Mouse (Mus musculus): ENCODE measurements at regions not wholly inside any gene's neighbourhood (a gene's known extent, or its start where the extent isn't known, plus 50 kb on each side); places are given as distances from the start of the nearest gene placed in this dataset.

GRCm38 (mm10) chr12:15320697-15321449 lies 495.8 kb downstream of the Trib2 start:
- 23% methylated on average over 5 of the region's 5 CpGs for WGBS
- ATAC-seq (ENCODE audit: insufficient read depth, low FRiP score): peak; percentile 93
- peak overlapping the region; percentile 66 for H3K27ac ChIP-seq (ENCODE audit: low read length)

GRCm38 (mm10) chr12:15319647-15320046 lies 497.1 kb downstream of the Trib2 start:
- WGBS: 36% methylated on average over 1 of the region's 1 CpGs
- peak; percentile 59 for ATAC-seq (ENCODE audit: insufficient read depth, low FRiP score)
- Histone ChIP-seq H3K9ac (ENCODE audit: low read length) (no peak overlapping the region), H3K27ac (ENCODE audit: low read length) (no peak overlapping the region), H3K36me3 (ENCODE audit: control insufficient read depth, insufficient read depth, low read length) (no peaks in the 10 kb centered on the region), H3K9me3 (replicated peaks; ENCODE audit: control insufficient read depth, low read length) (no peaks in the 10 kb centered on the region), H3K4me2 (ENCODE audit: low read depth, low read length) (no peak overlapping the region), H3K27me3 (ENCODE audit: control insufficient read depth, insufficient read depth, low read length) (no peaks in the 10 kb centered on the region), H3K4me1 (ENCODE audit: control insufficient read depth, insufficient read depth, low read length) (no peaks in the 10 kb centered on the region), H3K4me3 (replicated peaks; ENCODE audit: low read length) (no peak overlapping the region)

More at GRCm38 (mm10) chr12:15320697-15321449, 495.8 kb downstream of the Trib2 start:
- Histone ChIP-seq H3K4me1 (ENCODE audit: control insufficient read depth, insufficient read depth, low read length) (no peaks in the 10 kb centered on the region), H3K9me3 (replicated peaks; ENCODE audit: control insufficient read depth, low read length) (no peaks in the 10 kb centered on the region), H3K27me3 (ENCODE audit: control insufficient read depth, insufficient read depth, low read length) (no peaks in the 10 kb centered on the region), H3K36me3 (ENCODE audit: control insufficient read depth, insufficient read depth, low read length) (no peaks in the 10 kb centered on the region), H3K9ac (ENCODE audit: low read length) (no peak overlapping the region), H3K4me2 (ENCODE audit: low read depth, low read length) (peak overlapping the region; percentile 20; the same call in 1 of the 2 replicates), H3K4me3 (replicated peaks; ENCODE audit: low read length) (no peak overlapping the region)

DNA sequence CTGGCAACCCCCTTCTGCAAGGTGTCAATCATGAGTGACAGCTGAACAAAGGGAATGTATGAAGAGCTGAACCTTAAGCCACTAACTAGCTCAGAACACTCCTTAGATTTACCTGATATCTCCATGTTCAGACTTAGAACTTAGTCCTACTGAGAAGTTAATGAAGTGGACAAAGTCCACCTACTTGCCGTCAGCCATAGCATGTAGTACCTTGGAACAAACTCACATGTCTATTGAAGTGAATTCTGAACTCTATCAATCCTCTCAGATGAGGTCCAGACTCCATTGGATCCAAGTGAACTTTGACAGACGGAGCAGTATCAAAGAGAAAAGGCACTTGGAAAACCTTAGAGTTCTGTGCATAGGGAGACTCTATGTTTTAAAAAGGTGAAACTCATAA lies 521.8 kb downstream of the Trib2 start:
- no peak overlapping the region for H3K27ac ChIP-seq (ENCODE audit: low read length)
- no peaks in the 10 kb centered on the region for H3K4me1 ChIP-seq (ENCODE audit: control insufficient read depth, insufficient read depth, low read length)
- H3K27me3 ChIP-seq (ENCODE audit: control insufficient read depth, insufficient read depth, low read length): no peaks in the 10 kb centered on the region
- no peak for ATAC-seq (ENCODE audit: insufficient read depth, low FRiP score)
- H3K9ac ChIP-seq (ENCODE audit: low read length): no peak overlapping the region
- 83% methylated on average over 2 of the region's 2 CpGs for WGBS
- H3K9me3 ChIP-seq (replicated peaks; ENCODE audit: control insufficient read depth, low read length): no peaks in the 10 kb centered on the region
- no peak overlapping the region for H3K4me3 ChIP-seq (replicated peaks; ENCODE audit: low read length)
- no peak overlapping the region for H3K4me2 ChIP-seq (ENCODE audit: low read depth, low read length)
- no peaks in the 10 kb centered on the region for H3K36me3 ChIP-seq (ENCODE audit: control insufficient read depth, insufficient read depth, low read length)

DNA sequence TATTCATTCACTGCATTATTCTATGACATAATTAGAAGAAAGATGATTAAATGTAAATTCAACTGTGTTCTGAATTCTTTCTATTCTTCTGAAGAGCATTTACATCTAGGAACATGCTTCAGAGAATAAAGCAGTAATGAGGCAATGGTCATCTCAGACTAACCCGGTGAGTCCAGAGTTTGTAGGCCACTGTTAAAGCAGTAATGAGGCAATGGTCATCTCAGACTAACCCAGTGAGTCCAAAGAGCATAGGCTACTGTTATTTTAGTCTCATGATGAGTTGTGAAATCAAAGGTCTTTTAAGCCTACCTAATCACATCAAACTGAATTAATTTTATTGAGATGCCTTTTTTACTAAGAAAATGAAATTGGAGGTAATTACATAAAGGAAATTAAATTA lies 554.6 kb downstream of the Trib2 start:
- Histone ChIP-seq H3K36me3 (ENCODE audit: control insufficient read depth, insufficient read depth, low read length) (no peaks in the 10 kb centered on the region), H3K4me1 (ENCODE audit: control insufficient read depth, insufficient read depth, low read length) (no peaks in the 10 kb centered on the region), H3K9me3 (replicated peaks; ENCODE audit: control insufficient read depth, low read length) (no peaks in the 10 kb centered on the region), H3K27me3 (ENCODE audit: control insufficient read depth, insufficient read depth, low read length) (no peaks in the 10 kb centered on the region), H3K4me2 (ENCODE audit: low read depth, low read length) (no peak overlapping the region), H3K4me3 (replicated peaks; ENCODE audit: low read length) (no peak overlapping the region), H3K9ac (ENCODE audit: low read length) (no peak overlapping the region), H3K27ac (ENCODE audit: low read length) (no peak overlapping the region)
- 90% methylated on average over 1 of the region's 1 CpGs for WGBS
- ATAC-seq (ENCODE audit: insufficient read depth, low FRiP score): no peak

- ATAC-seq (ENCODE audit: insufficient read depth, low FRiP score): no peak
- no peaks in the 10 kb centered on the region for H3K4me1 ChIP-seq (ENCODE audit: control insufficient read depth, insufficient read depth, low read length)
- WGBS: 83% methylated on average over 1 of the region's 1 CpGs
- no peaks in the 10 kb centered on the region for H3K9me3 ChIP-seq (replicated peaks; ENCODE audit: control insufficient read depth, low read length)
- no peak overlapping the region for H3K4me3 ChIP-seq (replicated peaks; ENCODE audit: low read length)
- no peak overlapping the region for H3K4me2 ChIP-seq (ENCODE audit: low read depth, low read length)
- H3K27ac ChIP-seq (ENCODE audit: low read length): no peak overlapping the region
- H3K27me3 ChIP-seq (ENCODE audit: control insufficient read depth, insufficient read depth, low read length): no peaks in the 10 kb centered on the region
- no peaks in the 10 kb centered on the region for H3K36me3 ChIP-seq (ENCODE audit: control insufficient read depth, insufficient read depth, low read length)
- no peak overlapping the region for H3K9ac ChIP-seq (ENCODE audit: low read length)
These were observed 555.1 kb downstream of the Trib2 start for GRCm38 (mm10) chr12:15261604-15262003.

DNA sequence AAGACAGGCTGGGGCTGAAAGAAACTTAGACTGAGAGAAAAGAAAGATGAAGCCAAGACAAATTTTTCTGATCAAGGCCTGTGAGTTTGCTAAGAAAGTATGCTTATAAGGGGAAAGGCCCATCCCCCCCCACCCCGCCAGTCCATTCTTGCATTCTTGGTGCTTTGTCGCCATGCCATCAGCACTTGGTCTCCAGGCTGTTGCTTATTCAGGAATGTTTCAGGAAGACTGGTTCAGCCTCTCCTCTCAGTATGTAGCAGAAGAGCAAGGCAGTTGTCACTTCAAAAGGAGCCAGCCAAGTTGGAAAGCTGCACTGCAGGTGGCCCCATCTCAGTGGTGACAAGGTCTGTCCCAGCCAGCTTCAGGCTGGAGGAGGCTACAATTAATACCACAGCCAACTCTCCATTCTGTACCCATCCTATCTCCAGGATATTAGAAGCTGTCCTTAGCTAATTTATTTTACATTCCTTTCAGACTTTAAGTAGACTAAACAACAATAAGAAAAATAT lies 555.8 kb downstream of the Trib2 start:
- Histone ChIP-seq H3K9me3 (replicated peaks; ENCODE audit: control insufficient read depth, low read length) (no peaks in the 10 kb centered on the region), H3K4me3 (replicated peaks; ENCODE audit: low read length) (no peak overlapping the region), H3K4me2 (ENCODE audit: low read depth, low read length) (no peak overlapping the region), H3K27ac (ENCODE audit: low read length) (no peak overlapping the region), H3K36me3 (ENCODE audit: control insufficient read depth, insufficient read depth, low read length) (no peaks in the 10 kb centered on the region), H3K27me3 (ENCODE audit: control insufficient read depth, insufficient read depth, low read length) (no peaks in the 10 kb centered on the region), H3K4me1 (ENCODE audit: control insufficient read depth, insufficient read depth, low read length) (no peaks in the 10 kb centered on the region), H3K9ac (ENCODE audit: low read length) (no peak overlapping the region)
- no peak for ATAC-seq (ENCODE audit: insufficient read depth, low FRiP score)
- WGBS: 70% methylated on average over 2 of the region's 2 CpGs

DNA sequence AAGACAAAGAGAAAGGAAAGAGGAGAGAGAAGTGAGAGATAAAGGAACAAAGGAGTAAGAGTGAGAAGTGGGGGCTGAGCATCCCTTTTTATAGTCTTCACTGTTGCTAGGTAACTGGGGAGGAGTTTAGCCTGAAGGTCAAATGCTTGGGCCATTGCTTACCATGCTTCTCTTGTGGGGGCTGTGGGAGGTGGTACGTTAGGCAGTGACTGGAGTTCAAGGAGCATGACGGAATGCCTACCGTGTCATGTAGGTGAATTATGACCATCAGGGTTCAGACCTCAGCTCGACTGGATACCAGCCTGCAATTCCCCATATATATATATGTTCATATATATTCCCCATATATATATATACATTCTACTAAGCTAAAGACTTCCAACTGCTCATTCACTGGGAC lies 571.8 kb downstream of the Trib2 start:
- no peak overlapping the region for H3K9ac ChIP-seq (ENCODE audit: low read length)
- WGBS: 78% methylated on average over 4 of the region's 4 CpGs
- no peaks in the 10 kb centered on the region for H3K27me3 ChIP-seq (ENCODE audit: control insufficient read depth, insufficient read depth, low read length)
- H3K4me1 ChIP-seq (ENCODE audit: control insufficient read depth, insufficient read depth, low read length): no peaks in the 10 kb centered on the region
- no peak overlapping the region for H3K27ac ChIP-seq (ENCODE audit: low read length)
- H3K4me3 ChIP-seq (replicated peaks; ENCODE audit: low read length): no peak overlapping the region
- no peak for ATAC-seq (ENCODE audit: insufficient read depth, low FRiP score)
- 0 out of 2 replicates have a peak, but pooled peaks cover 6% of the 10 kb centered on the region for H3K9me3 ChIP-seq (replicated peaks; ENCODE audit: control insufficient read depth, low read length)
- H3K4me2 ChIP-seq (ENCODE audit: low read depth, low read length): no peak overlapping the region
- no peaks in the 10 kb centered on the region for H3K36me3 ChIP-seq (ENCODE audit: control insufficient read depth, insufficient read depth, low read length)

GRCm38 (mm10) chr12:15222497-15223170 lies 594.1 kb downstream of the Trib2 start:
- H3K4me3 ChIP-seq (replicated peaks; ENCODE audit: low read length): no peak overlapping the region
- no peaks in the 10 kb centered on the region for H3K36me3 ChIP-seq (ENCODE audit: control insufficient read depth, insufficient read depth, low read length)
- H3K27ac ChIP-seq (ENCODE audit: low read length): no peak overlapping the region
- no peaks in the 10 kb centered on the region for H3K9me3 ChIP-seq (replicated peaks; ENCODE audit: control insufficient read depth, low read length)
- ATAC-seq (ENCODE audit: insufficient read depth, low FRiP score): peak; percentile 47; the same call in 1 of the 2 replicates
- no peaks in the 10 kb centered on the region for H3K4me1 ChIP-seq (ENCODE audit: control insufficient read depth, insufficient read depth, low read length)
- H3K9ac ChIP-seq (ENCODE audit: low read length): no peak overlapping the region
- H3K27me3 ChIP-seq (ENCODE audit: control insufficient read depth, insufficient read depth, low read length): no peaks in the 10 kb centered on the region
- WGBS: 81% methylated on average over 5 of the region's 5 CpGs
- no peak overlapping the region for H3K4me2 ChIP-seq (ENCODE audit: low read depth, low read length)

- H3K4me2 ChIP-seq (ENCODE audit: low read depth, low read length): no peak overlapping the region
- no peaks in the 10 kb centered on the region for H3K36me3 ChIP-seq (ENCODE audit: control insufficient read depth, insufficient read depth, low read length)
- H3K4me3 ChIP-seq (replicated peaks; ENCODE audit: low read length): no peak overlapping the region
- H3K27ac ChIP-seq (ENCODE audit: low read length): no peak overlapping the region
- no peaks in the 10 kb centered on the region for H3K27me3 ChIP-seq (ENCODE audit: control insufficient read depth, insufficient read depth, low read length)
- no peaks in the 10 kb centered on the region for H3K9me3 ChIP-seq (replicated peaks; ENCODE audit: control insufficient read depth, low read length)
- no peak overlapping the region for H3K9ac ChIP-seq (ENCODE audit: low read length)
- no peak for ATAC-seq (ENCODE audit: insufficient read depth, low FRiP score)
- H3K4me1 ChIP-seq (ENCODE audit: control insufficient read depth, insufficient read depth, low read length): no peaks in the 10 kb centered on the region
- 80% methylated on average over 8 of the region's 8 CpGs for WGBS
These were observed 598.2 kb downstream of the Trib2 start for GRCm38 (mm10) chr12:15218504-15218903.

Data from stomach, embryonic 16.5 days (tissue).